Mouse (Mus musculus) heart, postnatal 0 days (tissue): ENCODE results near the gene Thrb. TPM values are rescaled to one million over a fixed set of nuclear protein-coding genes. Genes with fewer than 3 reads are reported as not detected.

ENCODE experiments used
- ATAC-seq: fragments of 200-750 bp; cut with Nextera tagmentation; 2 replicates; pipeline ENCODE4 v1.8.0; 2017; ENCODE audit warnings: low read depth, moderate number of reproducible peaks, moderate library complexity; ENCODE audit not compliant: insufficient read depth
- DNase-seq: peaks from one replicate; pipeline ENCODE4 v3.0.0-alpha.2; 2016; ENCODE audit warnings: low spot score
- H3K27ac ChIP-seq: fragments of 300-500 bp; sonication (generic); 2 replicates; pipeline ENCODE4 v1.5.1; 2014; ENCODE audit warnings: low read depth, mild to moderate bottlenecking
- H3K27me3 ChIP-seq: fragments of 300-500 bp; sonication (generic); 2 replicates; pipeline ENCODE4 v1.6.1; 2014; ENCODE audit warnings: low read length, mixed read lengths; ENCODE audit not compliant: control insufficient read depth, insufficient read depth
- H3K36me3 ChIP-seq: fragments of 300-500 bp; sonication (generic); replicated peaks from 2 replicates; pipeline ENCODE4 v1.6.1; 2014; ENCODE audit warnings: low read length, mixed read lengths; ENCODE audit not compliant: control insufficient read depth, insufficient read depth
- H3K4me1 ChIP-seq: fragments of 300-500 bp; sonication (generic); 2 replicates; pipeline ENCODE4 v1.6.1; 2014; ENCODE audit warnings: antibody characterized with exemption; ENCODE audit not compliant: control insufficient read depth, insufficient read depth
- H3K4me2 ChIP-seq: fragments of 300-500 bp; sonication (generic); 2 replicates; pipeline ENCODE4 v1.6.1; 2014; ENCODE audit warnings: low read depth, mild to moderate bottlenecking, low read length, moderate library complexity
- H3K4me3 ChIP-seq: fragments of 300-500 bp; sonication (generic); 2 replicates; pipeline ENCODE4 v1.5.1; 2014; ENCODE audit warnings: low read depth, low read length
- H3K9ac ChIP-seq: fragments of 300-500 bp; sonication (generic); replicated peaks from 2 replicates; pipeline ENCODE4 v1.6.1; 2014; ENCODE audit warnings: low read depth, low read length, mixed read lengths
- H3K9me3 ChIP-seq: fragments of 300-500 bp; sonication (generic); replicated peaks from 2 replicates; pipeline ENCODE4 v1.6.1; 2016; ENCODE audit warnings: low read length; ENCODE audit not compliant: control insufficient read depth
- CTCF ChIP-seq: IDR thresholded peaks from 2 replicates; pipeline ENCODE4 v1.5.1; 2016; ENCODE audit warnings: antibody characterized with exemption, control low read depth, low read depth
- EP300 ChIP-seq: IDR thresholded peaks from 2 replicates; pipeline ENCODE4 v1.6.1; 2016; ENCODE audit warnings: antibody characterized with exemption, low read depth
- WGBS: fragments of 180-500 bp; shearing (Covaris S2); extraction: QIAGEN DNeasy Blood & Tissue Kit; methylation state at CpG from one replicate; pipeline ENCODE4 v1.1.7; 2014; 5-methylcytosine and 5-hydroxymethylcytosine counted together
- polyA plus RNA-seq: library from polyadenylated mRNA; unstranded; fragments of >200 nt; fragmentation: Nextera tagmentation; extraction: Ambion mirVana; gene quantifications from 2 replicates; pipeline ENCODE4 v1.2.1, GENCODE M21; 2015
- total RNA-seq: library from RNA; depleted of rRNA; stranded (reverse); fragments of >200 nt; gene quantifications from 2 replicates; pipeline ENCODE4 v1.2.3, GENCODE M21; 2014; ENCODE audit warnings: low replicate concordance

The Thrb gene
- total and polyA plus RNA-seq, 2 experiments from 2014 or later = 0.90 to 1.0 TPM

DNA sequence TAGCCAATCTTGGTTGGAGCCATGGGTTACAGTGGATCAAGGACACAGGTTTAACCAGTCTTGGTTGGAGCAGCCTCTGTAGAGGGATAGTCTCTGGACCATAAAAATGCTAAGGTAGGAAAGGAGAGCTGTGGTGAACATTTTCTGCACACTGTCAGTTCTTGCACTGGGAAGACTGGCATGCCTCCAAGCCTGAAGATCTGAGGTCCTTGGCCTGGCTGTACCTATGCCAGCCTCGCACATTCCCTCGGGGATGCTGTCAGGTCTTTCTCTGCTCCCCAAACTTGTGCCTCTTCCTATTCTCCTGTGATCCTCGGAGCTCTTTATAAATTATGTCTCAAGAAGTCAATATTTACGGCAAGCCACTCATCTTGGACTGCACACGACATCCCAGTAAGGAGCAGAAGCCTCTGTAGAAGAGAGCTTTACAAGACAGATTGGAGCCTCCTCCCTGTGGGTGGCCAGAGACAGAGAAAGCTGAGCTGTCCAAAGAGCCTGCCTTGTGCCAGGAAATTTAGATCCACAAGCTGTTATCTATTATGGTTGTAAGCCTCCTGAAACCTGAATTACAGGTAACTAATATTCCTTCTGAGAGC, 199.8 kb downstream of the Thrb start:
- TF ChIP-seq EP300 = no peak
- TF ChIP-seq CTCF = no peak
- no peak for DNase-seq
- 71% methylated on average over 5 of the region's 5 CpGs for WGBS

DNA sequence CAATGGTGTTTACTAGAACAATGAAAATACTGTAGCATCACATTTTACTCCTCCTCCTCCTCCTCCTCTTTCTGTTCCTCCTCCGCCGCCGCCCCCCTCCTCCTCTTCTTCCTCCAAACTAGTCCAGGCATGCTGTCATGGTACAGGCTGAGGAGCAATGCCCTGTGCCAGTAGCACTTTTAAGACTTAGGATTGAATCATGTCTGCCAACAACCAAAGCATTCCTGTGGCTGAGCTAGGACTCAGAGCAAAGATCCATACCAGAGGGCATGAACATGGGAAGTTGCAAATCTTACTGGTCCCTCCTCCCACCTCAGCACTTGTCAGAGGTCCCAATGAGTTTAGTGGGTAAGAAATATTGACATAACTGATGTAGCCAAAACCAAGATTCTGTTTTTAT, 202.6 kb downstream of the Thrb start:
- 74% methylated on average over 3 of the region's 3 CpGs for WGBS

More for the DNA sequence above, 199.8 kb downstream of the Thrb start:
- no peak for ATAC-seq
- Histone ChIP-seq H3K4me1 (no peaks in the 10 kb centered on the region), H3K4me3 (no peak overlapping the region), H3K27me3 (no peaks in the 10 kb centered on the region), H3K4me2 (no peak overlapping the region), H3K9ac (no peak overlapping the region), H3K36me3 (no peaks in the 10 kb centered on the region), H3K9me3 (no peaks in the 10 kb centered on the region), H3K27ac (no peak overlapping the region)

GRCm38 (mm10) chr14:17863701-17864320, 203.8 kb downstream of the Thrb start:
- ATAC-seq (no peak), DNase-seq (no peak)
- H3K9me3 ChIP-seq = no peaks in the 10 kb centered on the region
- no peaks in the 10 kb centered on the region for H3K27me3 ChIP-seq
- no peak overlapping the region for H3K9ac ChIP-seq
- H3K27ac ChIP-seq = no peak overlapping the region
- no peaks in the 10 kb centered on the region for H3K36me3 ChIP-seq
- 59% methylated on average over 6 of the region's 6 CpGs for WGBS
- no peak overlapping the region for H3K4me3 ChIP-seq
- TF ChIP-seq CTCF = no peak
- no peak for TF ChIP-seq EP300
- no peak overlapping the region for H3K4me2 ChIP-seq
- H3K4me1 ChIP-seq = no peaks in the 10 kb centered on the region

More for the DNA sequence above, 202.6 kb downstream of the Thrb start:
- no peak overlapping the region for H3K9ac ChIP-seq
- ATAC-seq = no peak
- no peaks in the 10 kb centered on the region for H3K36me3 ChIP-seq
- H3K4me3 ChIP-seq = no peak overlapping the region
- no peaks in the 10 kb centered on the region for H3K4me1 ChIP-seq
- DNase-seq = no peak
- TF ChIP-seq EP300 (no peak), CTCF (no peak)
- no peaks in the 10 kb centered on the region for H3K27me3 ChIP-seq
- no peak overlapping the region for H3K27ac ChIP-seq
- H3K9me3 ChIP-seq = no peaks in the 10 kb centered on the region
- no peak overlapping the region for H3K4me2 ChIP-seq

DNA sequence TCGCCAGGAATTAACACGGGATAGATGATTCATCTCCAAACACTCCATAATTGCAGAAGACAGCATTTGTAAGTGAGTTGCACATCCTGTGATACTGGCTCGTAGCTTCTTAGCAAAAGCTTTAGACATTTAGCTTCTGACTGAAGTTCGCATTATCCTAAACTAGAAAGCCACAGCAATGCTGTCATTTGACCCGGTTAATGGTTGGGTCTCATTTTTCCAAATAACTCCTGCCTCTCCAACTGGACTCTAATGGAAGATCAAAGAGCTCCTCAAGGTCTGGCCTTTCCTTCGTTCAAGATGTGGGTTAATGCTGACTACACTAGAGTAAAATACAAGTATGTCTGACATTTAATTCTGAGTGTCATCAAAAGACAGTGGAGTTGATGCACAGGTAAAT, 208.3 kb downstream of the Thrb start:
- Histone ChIP-seq H3K36me3 (no peaks in the 10 kb centered on the region), H3K9me3 (no peaks in the 10 kb centered on the region), H3K9ac (no peak overlapping the region), H3K4me2 (no peak overlapping the region), H3K4me1 (no peaks in the 10 kb centered on the region), H3K4me3 (no peak overlapping the region), H3K27me3 (no peaks in the 10 kb centered on the region), H3K27ac (no peak overlapping the region)
- no peak for ATAC-seq
- DNase-seq = no peak
- 75% methylated on average over 6 of the region's 6 CpGs for WGBS
- TF ChIP-seq CTCF = no peak
- TF ChIP-seq EP300 = no peak

DNA sequence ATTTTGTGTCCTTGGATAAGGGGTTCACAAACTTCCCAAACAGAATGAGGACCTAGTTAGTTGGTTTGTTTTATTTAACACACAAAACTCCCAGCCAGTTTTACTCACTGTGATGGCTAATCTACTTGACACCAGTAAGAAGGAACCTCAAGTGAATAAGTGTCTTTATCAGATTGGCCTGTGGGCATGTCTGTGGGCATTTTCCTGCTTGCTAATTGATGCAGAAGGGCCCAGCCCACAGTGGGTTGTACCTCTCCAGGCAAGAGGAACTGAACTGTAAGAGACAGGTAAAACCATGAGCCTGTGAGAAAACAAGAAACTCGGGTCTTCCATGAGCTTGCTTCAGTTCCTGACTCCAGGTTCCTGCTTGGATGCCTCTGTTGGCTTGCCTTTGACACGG, 215.9 kb downstream of the Thrb start:
- ATAC-seq = no peak
- no peaks in the 10 kb centered on the region for H3K9me3 ChIP-seq
- no peaks in the 10 kb centered on the region for H3K27me3 ChIP-seq
- DNase-seq = no peak
- TF ChIP-seq EP300 (no peak), CTCF (no peak)
- H3K27ac ChIP-seq = no peak overlapping the region
- no peaks in the 10 kb centered on the region for H3K36me3 ChIP-seq
- H3K4me1 ChIP-seq = no peaks in the 10 kb centered on the region
- WGBS = 34% methylated on average over 2 of the region's 2 CpGs
- H3K4me2 ChIP-seq = no peak overlapping the region
- no peak overlapping the region for H3K9ac ChIP-seq
- H3K4me3 ChIP-seq = no peak overlapping the region

DNA sequence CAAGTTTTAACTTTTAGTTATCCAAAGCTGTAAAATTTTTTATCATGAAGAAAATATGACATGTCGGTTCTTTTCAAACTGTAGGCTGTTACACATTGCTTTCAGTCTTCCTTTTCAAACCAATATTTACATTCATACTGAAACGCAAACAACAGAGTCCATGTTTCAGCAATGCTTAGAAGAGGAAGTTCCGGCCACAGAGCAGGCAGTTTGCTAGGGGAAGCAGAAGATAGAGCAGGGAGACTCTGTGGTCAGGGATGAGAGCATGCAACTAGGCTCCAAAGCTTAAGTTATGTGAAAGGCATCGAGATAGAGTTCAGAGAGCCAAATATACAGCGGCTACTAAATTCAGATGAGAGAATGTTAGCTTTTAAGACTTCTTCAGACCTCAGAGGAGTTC, 219.4 kb downstream of the Thrb start:
- 76% methylated on average over 5 of the region's 5 CpGs for WGBS
- H3K9ac ChIP-seq = no peak overlapping the region
- H3K27ac ChIP-seq = no peak overlapping the region
- H3K9me3 ChIP-seq = no peaks in the 10 kb centered on the region
- H3K4me1 ChIP-seq = no peaks in the 10 kb centered on the region
- H3K4me2 ChIP-seq = no peak overlapping the region
- no peak for ATAC-seq
- H3K36me3 ChIP-seq = no peaks in the 10 kb centered on the region
- H3K4me3 ChIP-seq = no peak overlapping the region
- H3K27me3 ChIP-seq = no peaks in the 10 kb centered on the region
- no peak for DNase-seq
- TF ChIP-seq CTCF = no peak
- TF ChIP-seq EP300 = no peak
